Mouse (Mus musculus) hindbrain, embryonic 10.5 days (tissue): Measurements from ENCODE around the gene P2ry14. TPM values are rescaled to one million over a fixed set of nuclear protein-coding genes. Genes with fewer than 3 reads are reported as not detected.
"Not testable (repeated sequence)": the region's sequence is repeated elsewhere in the genome, so short reads cannot be mapped to it uniquely, and the experiment has no call there.

Experiments
- DNase-seq: peaks from one replicate; pipeline ENCODE4 v3.0.0-alpha.2; 2017; ENCODE audit warnings: low spot score
- H3K27ac ChIP-seq: fragments of 300-500 bp; sonication (generic); 2 replicates; pipeline ENCODE4 v1.5.1; 2016; ENCODE audit warnings: mild to moderate bottlenecking, moderate library complexity
- H3K27me3 ChIP-seq: fragments of 300-500 bp; sonication (generic); 2 replicates; pipeline ENCODE4 v1.6.1; 2016; ENCODE audit warnings: mild to moderate bottlenecking; ENCODE audit not compliant: poor library complexity, insufficient read depth, severe bottlenecking
- H3K36me3 ChIP-seq: fragments of 300-500 bp; sonication (generic); 2 replicates; pipeline ENCODE4 v1.6.1; 2016; ENCODE audit warnings: mild to moderate bottlenecking, moderate library complexity
- H3K4me1 ChIP-seq: fragments of 300-500 bp; sonication (generic); replicated peaks from 2 replicates; pipeline ENCODE4 v1.6.1; 2016; ENCODE audit warnings: mild to moderate bottlenecking
- H3K4me3 ChIP-seq: fragments of 300-500 bp; sonication (generic); 2 replicates; pipeline ENCODE4 v1.5.1; 2016; ENCODE audit warnings: mild to moderate bottlenecking, moderate library complexity
- H3K9me3 ChIP-seq: fragments of 300-500 bp; sonication (generic); 2 replicates; pipeline ENCODE4 v1.6.1; 2016; ENCODE audit warnings: mild to moderate bottlenecking, moderate library complexity
- WGBS: fragments of 180-500 bp; shearing (Covaris S2); methylation state at CpG from one replicate; pipeline ENCODE4 v1.1.7; 2016; 5-methylcytosine and 5-hydroxymethylcytosine counted together
- polyA plus RNA-seq: library from polyadenylated mRNA; unstranded; fragments of >200 nt; fragmentation: Nextera tagmentation; extraction: Ambion mirVana; gene quantifications from 2 replicates; pipeline ENCODE4 v1.2.1, GENCODE M21; 2016

Gene P2ry14
- polyA plus RNA-seq, 1 experiment from 2014 or later = 1.9 TPM

- 83% methylated on average over 4 of the region's 4 CpGs for WGBS
- Histone ChIP-seq H3K27ac (no peak overlapping the region), H3K36me3 (no peaks in the 10 kb centered on the region), H3K27me3 (no peaks in the 10 kb centered on the region), H3K4me3 (no peak overlapping the region), H3K9me3 (no peaks in the 10 kb centered on the region), H3K4me1 (0 out of 2 replicates have a peak, but pooled peaks cover 4% of the 10 kb centered on the region)
- DNase-seq = no peak
Measured at GRCm38 (mm10) chr3:59169215-59169614, 15.8 kb upstream of the P2ry14 start.

GRCm38 (mm10) chr3:59168476-59168875 lies 15.1 kb upstream of the P2ry14 start:
- 89% methylated on average over 6 of the region's 6 CpGs for WGBS

GRCm38 (mm10) chr3:59167417-59168054 lies 14.1 kb upstream of the P2ry14 start:
- no peak for DNase-seq
- 93% methylated on average over 2 of the region's 2 CpGs for WGBS
- Histone ChIP-seq H3K9me3 (no peaks in the 10 kb centered on the region), H3K36me3 (no peaks in the 10 kb centered on the region), H3K27ac (no peak overlapping the region), H3K4me3 (no peak overlapping the region), H3K4me1 (0 out of 2 replicates have a peak, but pooled peaks cover 4% of the 10 kb centered on the region), H3K27me3 (no peaks in the 10 kb centered on the region)

More at GRCm38 (mm10) chr3:59168476-59168875, 15.1 kb upstream of the P2ry14 start:
- Histone ChIP-seq H3K36me3 (no peaks in the 10 kb centered on the region), H3K4me1 (0 out of 2 replicates have a peak, but pooled peaks cover 4% of the 10 kb centered on the region), H3K27me3 (no peaks in the 10 kb centered on the region), H3K4me3 (no peak overlapping the region), H3K27ac (no peak overlapping the region), H3K9me3 (no peaks in the 10 kb centered on the region)
- no peak for DNase-seq

GRCm38 (mm10) chr3:59160465-59160864 lies 7.0 kb upstream of the P2ry14 start:
- 96% methylated on average over 1 of the region's 1 CpGs for WGBS
- Histone ChIP-seq H3K9me3 (no peaks in the 10 kb centered on the region), H3K4me3 (no peak overlapping the region), H3K27ac (no peak overlapping the region), H3K4me1 (no peaks in the 10 kb centered on the region), H3K36me3 (no peaks in the 10 kb centered on the region), H3K27me3 (no peaks in the 10 kb centered on the region)
- no peak for DNase-seq

GRCm38 (mm10) chr3:59157048-59157447 lies 3.6 kb upstream of the P2ry14 start:
- 91% methylated on average over 5 of the region's 5 CpGs for WGBS
- Histone ChIP-seq H3K4me3 (no peak overlapping the region), H3K4me1 (no peaks in the 10 kb centered on the region), H3K36me3 (no peaks in the 10 kb centered on the region), H3K9me3 (no peaks in the 10 kb centered on the region), H3K27ac (no peak overlapping the region), H3K27me3 (no peaks in the 10 kb centered on the region)
- DNase-seq = no peak

GRCm38 (mm10) chr3:59155404-59155803 lies 2.0 kb upstream of the P2ry14 start:
- Histone ChIP-seq H3K27me3 (no peaks in the 10 kb centered on the region), H3K4me3 (no peak overlapping the region), H3K36me3 (no peaks in the 10 kb centered on the region), H3K27ac (no peak overlapping the region), H3K4me1 (no peaks in the 10 kb centered on the region), H3K9me3 (no peaks in the 10 kb centered on the region)
- 90% methylated on average over 6 of the region's 6 CpGs for WGBS
- DNase-seq = no peak

GRCm38 (mm10) chr3:59154888-59155287 lies 1.5 kb upstream of the P2ry14 start:
- Histone ChIP-seq H3K4me1 (no peaks in the 10 kb centered on the region), H3K27ac (no peak overlapping the region), H3K27me3 (no peaks in the 10 kb centered on the region), H3K4me3 (no peak overlapping the region), H3K36me3 (no peaks in the 10 kb centered on the region), H3K9me3 (no peaks in the 10 kb centered on the region)
- 93% methylated on average over 2 of the region's 2 CpGs for WGBS
- no peak for DNase-seq

GRCm38 (mm10) chr3:59150624-59151023 lies 2.8 kb downstream of the P2ry14 start:
- H3K27ac ChIP-seq = no peak overlapping the region
- 98% methylated on average over 2 of the region's 2 CpGs for whole genome bisulfite sequencing
- no peaks in the 10 kb centered on the region for H3K27me3 ChIP-seq
- no peaks in the 10 kb centered on the region for H3K4me1 ChIP-seq
- DNase-seq = no peak
- H3K4me3 ChIP-seq = no peak overlapping the region
- no peaks in the 10 kb centered on the region for H3K9me3 ChIP-seq
- H3K36me3 ChIP-seq = no peaks in the 10 kb centered on the region

GRCm38 (mm10) chr3:59149646-59150045 lies 3.8 kb downstream of the P2ry14 start:
- H3K36me3 ChIP-seq = no peaks in the 10 kb centered on the region
- no peaks in the 10 kb centered on the region for H3K27me3 ChIP-seq
- no peak overlapping the region for H3K27ac ChIP-seq
- no peak for DNase-seq
- H3K4me1 ChIP-seq = no peaks in the 10 kb centered on the region
- H3K9me3 ChIP-seq = no peaks in the 10 kb centered on the region
- H3K4me3 ChIP-seq = no peak overlapping the region

GRCm38 (mm10) chr3:59145194-59145593 lies 8.2 kb downstream of the P2ry14 start:
- H3K4me1 ChIP-seq = no peaks in the 10 kb centered on the region
- H3K27ac ChIP-seq = no peak overlapping the region
- no peak for DNase-seq
- 74% methylated on average over 5 of the region's 5 CpGs for WGBS
- H3K4me3 ChIP-seq = no peak overlapping the region
- H3K9me3 ChIP-seq = no peaks in the 10 kb centered on the region
- no peaks in the 10 kb centered on the region for H3K36me3 ChIP-seq
- no peaks in the 10 kb centered on the region for H3K27me3 ChIP-seq

GRCm38 (mm10) chr3:59141507-59142305 lies 11.7 kb downstream of the P2ry14 start:
- Histone ChIP-seq H3K27me3 (no peaks in the 10 kb centered on the region), H3K27ac (no peak overlapping the region), H3K36me3 (no peaks in the 10 kb centered on the region), H3K4me1 (no peaks in the 10 kb centered on the region), H3K4me3 (no peak overlapping the region), H3K9me3 (no peaks in the 10 kb centered on the region)
- DNase-seq = no peak
- 81% methylated on average over 8 of the region's 8 CpGs for WGBS

- H3K4me3 ChIP-seq, H3K27me3 ChIP-seq, H3K4me1 ChIP-seq, H3K9me3 ChIP-seq, DNase-seq, H3K36me3 ChIP-seq, H3K27ac ChIP-seq: not testable (repeated sequence)
- 91% methylated on average over 4 of the region's 4 CpGs for WGBS
Measured at GRCm38 (mm10) chr3:59140941-59141340, 12.5 kb downstream of the P2ry14 start.

GRCm38 (mm10) chr3:59140115-59140514 lies 13.3 kb downstream of the P2ry14 start:
- H3K27ac ChIP-seq = no peak overlapping the region
- no peaks in the 10 kb centered on the region for H3K27me3 ChIP-seq
- no peak overlapping the region for H3K4me3 ChIP-seq
- no peaks in the 10 kb centered on the region for H3K9me3 ChIP-seq
- WGBS = 82% methylated on average over 2 of the region's 2 CpGs
- H3K36me3 ChIP-seq = no peaks in the 10 kb centered on the region
- DNase-seq = no peak
- H3K4me1 ChIP-seq = no peaks in the 10 kb centered on the region
